Mouse (Mus musculus) neural tube, embryonic 11.5 days (tissue): ENCODE measurements around the gene Mettl16. TPM values are rescaled to one million over a fixed set of nuclear protein-coding genes. Genes with fewer than 3 reads are reported as not detected.

Experiments used
- ATAC-seq: fragments of 200-750 bp; cut with Nextera tagmentation; 2 replicates; pipeline ENCODE4 v1.8.0; 2017; ENCODE audit warnings: moderate number of reproducible peaks, mild to moderate bottlenecking, moderate TSS enrichment, moderate library complexity; ENCODE audit not compliant: insufficient read depth, low FRiP score, low TSS enrichment
- DNase-seq: peaks from one replicate; pipeline ENCODE4 v3.0.0-alpha.2; 2015; ENCODE audit warnings: low spot score
- H3K27ac ChIP-seq: fragments of 300-500 bp; sonication (generic); 2 replicates; pipeline ENCODE4 v1.5.1; 2014; ENCODE audit warnings: low read depth, mild to moderate bottlenecking, low read length
- H3K27me3 ChIP-seq: fragments of 300-500 bp; sonication (generic); 2 replicates; pipeline ENCODE4 v1.6.1; 2014; ENCODE audit warnings: mild to moderate bottlenecking, low read length, mixed read lengths; ENCODE audit not compliant: control insufficient read depth, insufficient read depth
- H3K36me3 ChIP-seq: fragments of 300-500 bp; sonication (generic); 2 replicates; pipeline ENCODE4 v1.6.1; 2014; ENCODE audit warnings: mild to moderate bottlenecking, low read length, moderate library complexity, mixed read lengths; ENCODE audit not compliant: control insufficient read depth, insufficient read depth
- H3K4me1 ChIP-seq: fragments of 300-500 bp; sonication (generic); 2 replicates; pipeline ENCODE4 v1.6.1; 2014; ENCODE audit warnings: low read length, mixed read lengths; ENCODE audit not compliant: control insufficient read depth, insufficient read depth
- H3K4me2 ChIP-seq: fragments of 300-500 bp; sonication (generic); 2 replicates; pipeline ENCODE4 v1.6.1; 2014; ENCODE audit warnings: low read depth, mild to moderate bottlenecking, moderate library complexity
- H3K4me3 ChIP-seq: fragments of 300-500 bp; sonication (generic); 2 replicates; pipeline ENCODE4 v1.5.1; 2014; ENCODE audit warnings: low read depth, low read length
- H3K9ac ChIP-seq: fragments of 300-500 bp; sonication (generic); 2 replicates; pipeline ENCODE4 v1.6.1; 2014; ENCODE audit warnings: mild to moderate bottlenecking, low read length
- H3K9me3 ChIP-seq: fragments of 300-500 bp; sonication (generic); 2 replicates; pipeline ENCODE4 v1.6.1; 2016; ENCODE audit warnings: low read length; ENCODE audit not compliant: control insufficient read depth
- WGBS: fragments of 180-500 bp; shearing (Covaris S2); extraction: QIAGEN DNeasy Blood & Tissue Kit; methylation state at CpG from one replicate; pipeline ENCODE4 v1.1.7; 2014; 5-methylcytosine and 5-hydroxymethylcytosine counted together
- polyA plus RNA-seq: library from polyadenylated mRNA; unstranded; fragments of >200 nt; fragmentation: Nextera tagmentation; extraction: Ambion mirVana; gene quantifications from 2 replicates; pipeline ENCODE4 v1.2.1, GENCODE M21; 2014

Gene Mettl16
- polyA plus RNA-seq, 1 experiment from 2014 or later: 47.6 TPM

- H3K27ac ChIP-seq: no peak overlapping the region
- 31% methylated on average over 6 of the region's 6 CpGs for WGBS
- no peak for ATAC-seq
- peak; percentile 29 for DNase-seq
- no peak overlapping the region for H3K4me3 ChIP-seq
- H3K4me2 ChIP-seq: no peak overlapping the region
- H3K9me3 ChIP-seq: no peaks in the 10 kb centered on the region
- H3K9ac ChIP-seq: no peak overlapping the region
- no peaks in the 10 kb centered on the region for H3K36me3 ChIP-seq
- no peaks in the 10 kb centered on the region for H3K27me3 ChIP-seq
- 0 out of 2 replicates have a peak, but pooled peaks cover 2% of the 10 kb centered on the region for H3K4me1 ChIP-seq
Observed at GRCm38 (mm10) chr11:74768045-74768444, 2.6 kb upstream of the Mettl16 start.

- H3K4me3 ChIP-seq: peak overlapping the region; percentile 85
- H3K27me3 ChIP-seq: no peaks in the 10 kb centered on the region
- peak overlapping the region; percentile 73 for H3K9ac ChIP-seq
- H3K4me1 ChIP-seq: 0 out of 2 replicates have a peak, but pooled peaks cover 2% of the 10 kb centered on the region
- no peak overlapping the region for H3K27ac ChIP-seq
- peaks cover 2% of the 10 kb centered on the region; the same call in 1 of the 2 replicates for H3K36me3 ChIP-seq
- 81% methylated on average over 9 of the region's 9 CpGs for WGBS
- no peaks in the 10 kb centered on the region for H3K9me3 ChIP-seq
- H3K4me2 ChIP-seq: peak overlapping the region; percentile 62
- no peak for DNase-seq
- peak; percentile 5; the same call in 1 of the 2 replicates for ATAC-seq
Observed at GRCm38 (mm10) chr11:74770037-74770436, 593 bp upstream of the Mettl16 start.

GRCm38 (mm10) chr11:74771234-74771633, 604 bp downstream of the Mettl16 start:
- 0 out of 2 replicates have a peak, but pooled peaks cover 2% of the 10 kb centered on the region for H3K4me1 ChIP-seq
- peak overlapping the region; percentile 61 for H3K4me2 ChIP-seq
- no peaks in the 10 kb centered on the region for H3K9me3 ChIP-seq
- peak overlapping the region; percentile 69 for H3K27ac ChIP-seq
- H3K4me3 ChIP-seq: peak overlapping the region; percentile 85
- 16% methylated on average over 8 of the region's 8 CpGs for WGBS
- ATAC-seq (peak; percentile 20; the same call in 1 of the 2 replicates), DNase-seq (no peak)
- peak overlapping the region; percentile 73 for H3K9ac ChIP-seq
- peaks cover 4% of the 10 kb centered on the region for H3K36me3 ChIP-seq
- no peaks in the 10 kb centered on the region for H3K27me3 ChIP-seq

- no peak overlapping the region for H3K27ac ChIP-seq
- H3K4me2 ChIP-seq: peak overlapping the region; percentile 61
- H3K9ac ChIP-seq: no peak overlapping the region
- DNase-seq (no peak), ATAC-seq (no peak)
- WGBS: 71% methylated on average over 4 of the region's 4 CpGs
- peaks cover 4% of the 10 kb centered on the region for H3K36me3 ChIP-seq
- peak overlapping the region; percentile 85 for H3K4me3 ChIP-seq
- H3K4me1 ChIP-seq: 0 out of 2 replicates have a peak, but pooled peaks cover 2% of the 10 kb centered on the region
- H3K27me3 ChIP-seq: no peaks in the 10 kb centered on the region
- H3K9me3 ChIP-seq: no peaks in the 10 kb centered on the region
Observed at GRCm38 (mm10) chr11:74771650-74772049, 1.0 kb downstream of the Mettl16 start.

GRCm38 (mm10) chr11:74772386-74772785, 1.8 kb downstream of the Mettl16 start:
- WGBS: 93% methylated on average over 2 of the region's 2 CpGs
- Histone ChIP-seq H3K4me3 (no peak overlapping the region), H3K36me3 (peaks cover 4% of the 10 kb centered on the region), H3K9ac (no peak overlapping the region), H3K27me3 (no peaks in the 10 kb centered on the region), H3K4me1 (0 out of 2 replicates have a peak, but pooled peaks cover 2% of the 10 kb centered on the region), H3K27ac (no peak overlapping the region), H3K4me2 (no peak overlapping the region), H3K9me3 (no peaks in the 10 kb centered on the region)
- ATAC-seq (no peak), DNase-seq (no peak)

GRCm38 (mm10) chr11:74792874-74793273, 22.2 kb downstream of the Mettl16 start:
- Histone ChIP-seq H3K4me2 (no peak overlapping the region), H3K36me3 (peaks cover 19% of the 10 kb centered on the region), H3K9ac (no peak overlapping the region), H3K4me3 (no peak overlapping the region), H3K27me3 (no peaks in the 10 kb centered on the region), H3K4me1 (no peaks in the 10 kb centered on the region), H3K9me3 (no peaks in the 10 kb centered on the region), H3K27ac (no peak overlapping the region)
- DNase-seq (no peak), ATAC-seq (no peak)
- 95% methylated on average over 4 of the region's 4 CpGs for WGBS

GRCm38 (mm10) chr11:74800658-74801057, 30.0 kb downstream of the Mettl16 start:
- no peak overlapping the region for H3K9ac ChIP-seq
- ATAC-seq (no peak), DNase-seq (no peak)
- WGBS: 83% methylated on average over 4 of the region's 4 CpGs
- H3K9me3 ChIP-seq: no peaks in the 10 kb centered on the region
- H3K27me3 ChIP-seq: no peaks in the 10 kb centered on the region
- H3K4me2 ChIP-seq: no peak overlapping the region
- no peak overlapping the region for H3K4me3 ChIP-seq
- no peaks in the 10 kb centered on the region for H3K4me1 ChIP-seq
- H3K36me3 ChIP-seq: peaks cover 6% of the 10 kb centered on the region
- H3K27ac ChIP-seq: no peak overlapping the region

GRCm38 (mm10) chr11:74804081-74804627, 33.5 kb downstream of the Mettl16 start:
- Histone ChIP-seq H3K27ac (no peak overlapping the region), H3K9me3 (no peaks in the 10 kb centered on the region), H3K9ac (no peak overlapping the region), H3K4me1 (no peaks in the 10 kb centered on the region), H3K27me3 (no peaks in the 10 kb centered on the region), H3K36me3 (peaks cover 3% of the 10 kb centered on the region; the same call in 1 of the 2 replicates), H3K4me2 (no peak overlapping the region), H3K4me3 (no peak overlapping the region)
- ATAC-seq (no peak), DNase-seq (no peak)
- WGBS: 89% methylated on average over 3 of the region's 3 CpGs

- H3K4me1 ChIP-seq: no peaks in the 10 kb centered on the region
- no peaks in the 10 kb centered on the region for H3K9me3 ChIP-seq
- no peak overlapping the region for H3K27ac ChIP-seq
- H3K4me3 ChIP-seq: no peak overlapping the region
- no peaks in the 10 kb centered on the region for H3K27me3 ChIP-seq
- H3K9ac ChIP-seq: no peak overlapping the region
- WGBS: 93% methylated on average over 6 of the region's 6 CpGs
- H3K4me2 ChIP-seq: no peak overlapping the region
- H3K36me3 ChIP-seq: peaks cover 3% of the 10 kb centered on the region; the same call in 1 of the 2 replicates
- no peak for DNase-seq
- ATAC-seq: no peak
Observed at GRCm38 (mm10) chr11:74807246-74807882, 36.7 kb downstream of the Mettl16 start.
